Mouse (Mus musculus) urinary bladder, postnatal 4 days (tissue): ENCODE measurements around the gene Ifi202b.
"Not testable (repeated sequence)": the region's sequence is repeated elsewhere in the genome, so short reads cannot be mapped to it uniquely, and the experiment has no call there.

Experiments used
- DNase-seq, 2 experiments: peaks; one replicate each; pipeline ENCODE4 v3.0.0; 2021 to 2022; ENCODE audit warnings: low spot score in 2 of 2

The Ifi202b gene

GRCm38 (mm10) chr1:173982694-173983305, at the start of gene Ifi202b:
Gene Ifi202b (minus strand): TSS chr1:173982744.
- not testable (repeated sequence) for DNase-seq

DNA sequence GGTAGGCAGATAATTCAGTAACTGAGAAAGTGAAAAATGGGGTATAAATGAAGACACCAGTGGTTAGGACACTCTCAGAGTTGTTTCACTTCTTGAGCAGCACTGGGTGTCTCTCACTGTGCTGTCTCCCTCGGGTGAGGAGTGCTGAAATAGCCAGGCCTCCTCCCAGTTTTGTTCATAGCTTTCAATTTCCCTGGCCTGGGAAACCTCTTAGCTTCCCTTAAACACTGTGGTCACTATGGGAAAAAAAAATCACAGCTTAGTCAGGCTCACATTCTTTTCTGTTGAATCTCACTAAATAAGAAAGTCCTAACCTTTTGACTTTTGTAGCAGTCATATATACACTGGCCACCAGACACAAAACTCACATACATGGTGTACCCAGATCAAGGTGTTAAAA, 49.2 kb upstream of the Ifi202b start, which contains the start of gene Ifi205:
Ifi205 (minus strand) TSS at position 113 of the 400 bp plus-strand sequence.
- no peak for DNase-seq

DNA sequence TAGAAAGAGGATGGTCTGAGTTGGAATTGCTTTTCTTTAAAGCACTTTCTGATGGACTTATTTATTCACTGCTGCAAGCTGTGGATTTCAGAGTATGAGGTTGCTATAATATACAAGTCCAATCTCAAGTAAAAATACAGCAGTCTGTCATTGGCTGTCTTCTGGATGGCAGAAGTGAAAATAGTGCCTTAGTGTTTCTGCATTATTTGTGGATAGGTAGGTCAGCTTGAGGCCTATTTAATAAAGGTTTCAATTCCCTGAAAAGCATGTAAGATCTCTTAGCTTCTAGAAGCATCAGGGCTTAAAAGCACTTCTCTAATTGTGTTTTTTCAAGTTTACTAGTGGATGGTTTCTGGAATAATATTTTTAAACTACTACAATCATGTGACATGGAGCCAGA, 24.5 kb upstream of the Ifi202b start:
- DNase-seq: not testable (repeated sequence)

GRCm38 (mm10) chr1:174004352-174005109, 22.0 kb upstream of the Ifi202b start:
- not testable (repeated sequence) for DNase-seq

DNA sequence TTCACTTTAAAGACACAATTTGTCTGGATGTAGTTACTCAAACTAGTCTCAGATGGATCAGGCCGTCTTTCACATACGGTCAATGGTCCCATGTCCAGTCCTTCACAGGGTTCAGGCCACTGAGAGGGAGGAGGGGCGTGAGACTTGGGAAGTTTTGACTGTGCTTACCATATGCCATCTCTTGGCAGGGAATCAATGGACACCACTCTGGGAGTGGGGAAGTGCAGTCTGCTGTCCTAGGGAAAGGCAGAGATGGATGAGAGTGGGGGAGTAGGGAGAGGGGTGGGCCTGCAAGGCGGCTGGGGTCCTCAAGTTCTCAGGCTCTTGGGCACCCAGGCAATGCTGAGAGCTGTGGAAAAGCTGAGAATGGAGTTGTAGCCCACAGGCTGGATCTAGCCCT, 12.5 kb upstream of the Ifi202b start:
- no peak for DNase-seq

GRCm38 (mm10) chr1:173981038-173981437, 1.5 kb downstream of the Ifi202b start:
- not testable (repeated sequence) for DNase-seq

GRCm38 (mm10) chr1:173977622-173978021, 4.9 kb downstream of the Ifi202b start:
- no peak for DNase-seq

DNA sequence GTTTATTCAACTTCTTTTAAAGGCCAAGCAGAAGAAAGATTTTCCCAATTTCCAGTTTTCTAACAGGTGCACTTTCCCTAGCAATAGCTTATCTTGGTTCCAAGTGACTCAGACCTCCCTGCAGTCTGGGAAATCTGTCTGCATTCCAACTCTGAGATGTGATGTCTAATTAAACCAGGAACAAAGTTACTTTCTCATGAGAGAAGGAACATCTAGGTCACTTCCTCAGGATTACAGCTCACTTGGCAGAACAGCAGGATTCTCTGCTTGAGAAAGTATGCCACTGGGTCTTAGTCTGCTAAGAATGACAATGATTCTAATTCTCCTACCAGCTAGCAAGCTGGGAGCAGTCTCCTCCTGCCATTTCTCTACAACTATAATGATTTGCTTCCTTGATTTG, 9.4 kb downstream of the Ifi202b start:
- no peak for DNase-seq

DNA sequence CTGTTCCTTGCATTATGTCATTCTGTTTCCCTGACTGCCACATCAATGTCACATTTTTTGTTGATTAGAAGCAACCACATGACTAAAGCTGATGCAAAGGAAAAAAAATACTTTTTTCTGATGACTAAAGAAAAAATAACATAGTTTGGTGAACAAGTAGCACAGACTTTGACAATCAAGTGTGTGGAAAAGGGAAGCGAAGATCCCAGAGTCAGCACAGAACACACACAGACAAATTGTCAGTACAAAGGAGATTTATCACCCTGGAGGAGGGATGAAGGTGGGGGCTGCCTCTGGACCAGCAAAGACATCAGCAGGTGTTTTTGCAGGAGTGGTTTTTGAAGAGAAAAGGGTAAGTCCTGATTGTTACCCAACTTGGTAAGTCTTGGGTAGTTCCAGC, 21.1 kb downstream of the Ifi202b start:
- not testable (repeated sequence) for DNase-seq

- not testable (repeated sequence) for DNase-seq
These were observed 22.5 kb downstream of the Ifi202b start for GRCm38 (mm10) chr1:173959998-173960397.

GRCm38 (mm10) chr1:173955839-173956527, 26.6 kb downstream of the Ifi202b start:
- not testable (repeated sequence) for DNase-seq

- DNase-seq: no peak
These were observed 27.3 kb downstream of the Ifi202b start for GRCm38 (mm10) chr1:173955071-173955796.

GRCm38 (mm10) chr1:173953563-173953962, 29.0 kb downstream of the Ifi202b start:
- DNase-seq: no peak

- not testable (repeated sequence) for DNase-seq
These were observed 33.5 kb downstream of the Ifi202b start for GRCm38 (mm10) chr1:173949044-173949443.

DNA sequence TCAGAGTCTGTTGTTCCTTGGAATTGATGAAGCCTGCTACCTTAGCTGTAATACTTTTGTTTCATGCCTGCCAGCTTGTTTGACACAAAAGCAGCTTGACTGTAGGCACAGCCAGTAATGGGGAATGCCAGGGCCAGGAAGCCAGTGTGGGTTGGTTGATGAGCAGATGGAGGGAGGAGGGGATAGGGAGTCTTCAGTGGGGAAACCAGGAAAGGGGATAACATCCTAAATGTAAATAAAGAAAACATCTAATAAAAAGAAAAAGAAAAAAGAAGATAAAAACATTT, 39.8 kb downstream of the Ifi202b start:
- DNase-seq: not testable (repeated sequence)

- not testable (repeated sequence) for DNase-seq
These were observed 40.4 kb downstream of the Ifi202b start, which contains the start of the genes Mndal and Ifi203 for GRCm38 (mm10) chr1:173941924-173942779. Gene Mndal (minus strand): TSS chr1:173942491. Gene Ifi203 (minus strand): TSS chr1:173942672.

DNA sequence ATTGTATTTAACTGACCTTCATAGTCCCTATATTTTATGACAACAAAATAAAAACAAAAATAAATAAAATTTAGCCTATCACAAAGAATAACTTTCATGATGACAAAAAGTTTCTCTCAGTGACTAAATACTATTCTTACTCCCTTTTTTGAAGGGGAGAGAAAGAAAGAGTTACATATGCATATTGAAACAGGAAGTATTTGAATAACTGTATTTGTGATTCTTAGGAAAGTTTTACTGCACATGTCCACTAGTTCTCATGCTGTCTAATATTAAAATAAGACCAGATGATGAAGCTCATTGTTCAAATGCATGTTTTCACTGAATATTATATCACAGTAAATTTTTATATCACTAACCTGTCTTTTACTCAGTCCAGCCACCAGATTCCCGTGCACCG, 41.0 kb downstream of the Ifi202b start:
- not testable (repeated sequence) for DNase-seq

DNA sequence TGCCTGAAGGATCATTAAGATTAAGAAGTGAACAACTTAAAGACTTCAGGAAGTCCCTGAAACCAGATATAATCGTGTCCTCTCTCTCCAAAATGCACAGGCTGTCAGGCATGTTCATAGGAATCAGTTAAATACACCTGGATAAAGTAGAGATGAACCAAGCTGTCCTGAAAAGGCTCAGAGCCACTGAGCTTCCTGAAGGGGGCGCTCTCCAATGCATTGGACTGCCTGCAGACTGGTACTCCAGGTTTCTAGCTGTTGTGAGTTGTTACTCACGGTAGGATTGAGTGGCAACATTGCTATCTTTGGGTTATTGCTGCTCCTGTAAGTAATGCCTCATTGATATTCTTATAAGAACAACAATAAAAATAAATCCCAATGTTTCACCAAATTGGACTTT, 63.3 kb downstream of the Ifi202b start:
- not testable (repeated sequence) for DNase-seq

GRCm38 (mm10) chr1:173914559-173914958, 68.0 kb downstream of the Ifi202b start:
- no peak for DNase-seq

DNA sequence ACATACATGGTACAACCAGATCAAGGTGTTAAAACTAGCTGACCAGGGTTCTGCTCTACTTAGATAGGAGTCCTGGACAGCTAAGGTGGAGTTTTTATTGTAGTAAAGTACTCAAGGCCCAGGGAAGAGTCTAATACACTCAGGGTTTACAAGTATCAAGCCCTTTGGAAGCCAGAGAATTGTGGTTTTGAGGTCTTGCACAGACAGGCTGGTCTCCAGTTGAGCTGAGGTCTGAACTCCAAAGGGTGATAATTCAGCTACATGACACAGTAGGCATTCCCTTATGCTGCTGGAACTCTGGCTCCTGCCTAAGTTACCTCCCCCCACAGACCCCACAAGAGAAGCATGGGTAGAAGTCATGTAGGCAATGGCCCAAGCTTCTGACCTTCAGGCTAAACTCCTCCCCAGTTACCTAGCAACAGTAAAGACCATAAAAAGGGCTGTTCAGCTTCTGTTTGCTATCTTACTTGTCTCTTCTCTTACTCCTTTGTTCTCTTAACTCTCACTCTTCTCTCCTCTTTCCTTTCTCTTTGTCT, 69.2 kb downstream of the Ifi202b start:
- DNase-seq: not testable (repeated sequence)
